Mouse (Mus musculus) kidney, embryonic 14.5 days (tissue): ENCODE data around the gene Rab3il1. TPM values are rescaled to one million over a fixed set of nuclear protein-coding genes. Genes with fewer than 3 reads are reported as not detected.

Experiments
- ATAC-seq: fragments of 200-750 bp; cut with Nextera tagmentation; 2 replicates; pipeline ENCODE4 v1.8.0; 2017; ENCODE audit warnings: moderate number of reproducible peaks, mild to moderate bottlenecking, moderate TSS enrichment, moderate library complexity; ENCODE audit not compliant: low FRiP score, low TSS enrichment
- H3K27ac ChIP-seq: fragments of 300-500 bp; sonication (generic); 2 replicates; pipeline ENCODE4 v1.5.1; 2014; ENCODE audit warnings: low read depth, mild to moderate bottlenecking, low read length, moderate library complexity, mixed read lengths
- H3K27me3 ChIP-seq: fragments of 300-500 bp; sonication (generic); 2 replicates; pipeline ENCODE4 v1.6.1; 2014; ENCODE audit warnings: mild to moderate bottlenecking, low read length; ENCODE audit not compliant: control insufficient read depth, insufficient read depth
- H3K36me3 ChIP-seq: fragments of 300-500 bp; sonication (generic); 2 replicates; pipeline ENCODE4 v1.6.1; 2014; ENCODE audit warnings: low read length, mixed read lengths; ENCODE audit not compliant: control insufficient read depth, insufficient read depth
- H3K4me1 ChIP-seq: fragments of 300-500 bp; sonication (generic); 2 replicates; pipeline ENCODE4 v1.6.1; 2014; ENCODE audit warnings: low read length, mixed read lengths; ENCODE audit not compliant: control insufficient read depth, insufficient read depth
- H3K4me2 ChIP-seq: fragments of 300-500 bp; sonication (generic); replicated peaks from 2 replicates; pipeline ENCODE4 v1.6.1; 2014; ENCODE audit warnings: low read depth, mild to moderate bottlenecking, low read length
- H3K4me3 ChIP-seq: fragments of 300-500 bp; sonication (generic); 2 replicates; pipeline ENCODE4 v1.5.1; 2014; ENCODE audit warnings: mild to moderate bottlenecking, low read length
- H3K9ac ChIP-seq: fragments of 300-500 bp; sonication (generic); 2 replicates; pipeline ENCODE4 v1.6.1; 2014; ENCODE audit warnings: low read depth, mild to moderate bottlenecking, low read length, moderate library complexity
- H3K9me3 ChIP-seq: fragments of 300-500 bp; sonication (generic); 2 replicates; pipeline ENCODE4 v1.6.1; 2016; ENCODE audit warnings: low read length; ENCODE audit not compliant: control insufficient read depth
- WGBS: fragments of 180-500 bp; shearing (Covaris S2); extraction: QIAGEN DNeasy Blood & Tissue Kit; methylation state at CpG from one replicate; pipeline ENCODE4 v1.1.7; 2014; 5-methylcytosine and 5-hydroxymethylcytosine counted together
- polyA plus RNA-seq: library from polyadenylated mRNA; unstranded; fragments of >200 nt; fragmentation: Nextera tagmentation; extraction: Ambion mirVana; gene quantifications from 2 replicates; pipeline ENCODE4 v1.2.1, GENCODE M21; 2014

The Rab3il1 gene
- polyA plus RNA-seq, 1 experiment from 2014 or later: 20.3 TPM

GRCm38 (mm10) chr19:10082105-10082504 lies 80.6 kb downstream of the Rab3il1 start:
- no peaks in the 10 kb centered on the region for H3K9me3 ChIP-seq
- WGBS: 76% methylated on average over 3 of the region's 3 CpGs
- H3K9ac ChIP-seq: no peak overlapping the region
- no peak overlapping the region for H3K4me3 ChIP-seq
- no peaks in the 10 kb centered on the region for H3K4me1 ChIP-seq
- H3K27ac ChIP-seq: no peak overlapping the region
- H3K4me2 ChIP-seq: no peak overlapping the region
- no peak for ATAC-seq
- H3K27me3 ChIP-seq: no peaks in the 10 kb centered on the region
- H3K36me3 ChIP-seq: peaks cover 96% of the 10 kb centered on the region

- H3K4me1 ChIP-seq: no peaks in the 10 kb centered on the region
- no peak overlapping the region for H3K9ac ChIP-seq
- no peak overlapping the region for H3K4me3 ChIP-seq
- H3K36me3 ChIP-seq: peaks cover 97% of the 10 kb centered on the region
- H3K9me3 ChIP-seq: no peaks in the 10 kb centered on the region
- WGBS: 86% methylated on average over 9 of the region's 9 CpGs
- H3K4me2 ChIP-seq: no peak overlapping the region
- no peaks in the 10 kb centered on the region for H3K27me3 ChIP-seq
- H3K27ac ChIP-seq: no peak overlapping the region
- no peak for ATAC-seq
These were observed 84.0 kb downstream of the Rab3il1 start for GRCm38 (mm10) chr19:10085454-10085853.

- no peak overlapping the region for H3K4me2 ChIP-seq
- H3K27me3 ChIP-seq: no peaks in the 10 kb centered on the region
- H3K27ac ChIP-seq: no peak overlapping the region
- 95% methylated on average over 4 of the region's 4 CpGs for WGBS
- no peak for ATAC-seq
- H3K9ac ChIP-seq: no peak overlapping the region
- H3K36me3 ChIP-seq: peaks cover 96% of the 10 kb centered on the region
- H3K4me3 ChIP-seq: no peak overlapping the region
- no peaks in the 10 kb centered on the region for H3K4me1 ChIP-seq
- no peaks in the 10 kb centered on the region for H3K9me3 ChIP-seq
These were observed 85.5 kb downstream of the Rab3il1 start for GRCm38 (mm10) chr19:10086976-10087375.

Other genes with a start within 250 kb of the Rab3il1 start
- gene Scgb2a2, start 154.1 kb upstream of the Rab3il1 start, polyA plus RNA-seq: not detected in 2 replicates
- 104 and 112 TPM in 2 replicates for gene Incenp, start 102.1 kb upstream of the Rab3il1 start, polyA plus RNA-seq
- 1,412 and 1,461 TPM in 2 replicates for gene Fth1, start 21.1 kb upstream of the Rab3il1 start, polyA plus RNA-seq
- gene Best1, start within 50 bp of the Rab3il1 start, polyA plus RNA-seq: 1.1 and 1.2 TPM in 2 replicates
- gene Fads3, start 39.9 kb downstream of the Rab3il1 start, polyA plus RNA-seq: 8.3 and 10.4 TPM in 2 replicates
- 28.3 and 42.4 TPM in 2 replicates for gene Fads2, start 100.1 kb downstream of the Rab3il1 start, polyA plus RNA-seq
- gene Fads1, start 181.2 kb downstream of the Rab3il1 start, polyA plus RNA-seq: 51.3 and 94.3 TPM in 2 replicates
- gene Tmem258, start 202.3 kb downstream of the Rab3il1 start, polyA plus RNA-seq: 467 and 649 TPM in 2 replicates
- gene Fen1, start 202.5 kb downstream of the Rab3il1 start, polyA plus RNA-seq: 92.9 and 99.2 TPM in 2 replicates
- 3.9 and 6.4 TPM in 2 replicates for gene Myrf, start 239.1 kb downstream of the Rab3il1 start, polyA plus RNA-seq